Mouse (Mus musculus) heart, postnatal 4 days (tissue): ENCODE results near the gene Cemip. TPM values are rescaled to one million over a fixed set of nuclear protein-coding genes. Genes with fewer than 3 reads are reported as not detected.

Source experiments
- DNase-seq: peaks from one replicate; pipeline ENCODE4 v3.0.0; 2021
- total RNA-seq, 2 experiments: library from RNA; stranded (reverse); gene quantifications; 2 replicates each; pipeline ENCODE4 v1.2.3; 2021

The Cemip gene
- total RNA-seq, 2 experiments from 2014 or later = 2.0 to 2.6 TPM

GRCm38 (mm10) chr7:83965181-83965580 lies 121.1 kb downstream of the Cemip start:
- no peak for DNase-seq

- DNase-seq = no peak
Measured at GRCm38 (mm10) chr7:83952511-83952910, 133.8 kb downstream of the Cemip start.

- no peak for DNase-seq
Measured at GRCm38 (mm10) chr7:83951327-83951726, 135.0 kb downstream of the Cemip start.

GRCm38 (mm10) chr7:83949662-83950061 lies 136.6 kb downstream of the Cemip start:
- DNase-seq = peak; percentile 25

GRCm38 (mm10) chr7:83948743-83949142 lies 137.6 kb downstream of the Cemip start:
- DNase-seq = no peak

- DNase-seq = no peak
Measured at GRCm38 (mm10) chr7:83941701-83942101, 144.6 kb downstream of the Cemip start.

GRCm38 (mm10) chr7:83940136-83940535 lies 146.2 kb downstream of the Cemip start:
- no peak for DNase-seq

- DNase-seq = no peak
Measured at GRCm38 (mm10) chr7:83939017-83939721, 147.1 kb downstream of the Cemip start.

GRCm38 (mm10) chr7:83921637-83922036 lies 164.7 kb downstream of the Cemip start:
- DNase-seq = no peak

- DNase-seq = no peak
Measured at GRCm38 (mm10) chr7:83920241-83920640, 166.1 kb downstream of the Cemip start.

- peak; percentile 91 for DNase-seq
Measured at GRCm38 (mm10) chr7:83914566-83914965, 171.7 kb downstream of the Cemip start.

- DNase-seq = no peak
Measured at GRCm38 (mm10) chr7:83913995-83914394, 172.3 kb downstream of the Cemip start.

- DNase-seq = no peak
Measured at GRCm38 (mm10) chr7:83913405-83913932, 172.8 kb downstream of the Cemip start.

- no peak for DNase-seq
Measured at GRCm38 (mm10) chr7:83911909-83912308, 174.4 kb downstream of the Cemip start.

GRCm38 (mm10) chr7:83904831-83905230 lies 181.5 kb downstream of the Cemip start:
- DNase-seq = no peak

GRCm38 (mm10) chr7:83902296-83903145 lies 183.8 kb downstream of the Cemip start:
- no peak for DNase-seq

- DNase-seq = no peak
Measured at GRCm38 (mm10) chr7:83901425-83901824, 184.9 kb downstream of the Cemip start.

GRCm38 (mm10) chr7:83900519-83900918 lies 185.8 kb downstream of the Cemip start:
- no peak for DNase-seq

GRCm38 (mm10) chr7:83898267-83898666 lies 188.0 kb downstream of the Cemip start:
- no peak for DNase-seq

GRCm38 (mm10) chr7:83896077-83896740 lies 190.1 kb downstream of the Cemip start:
- DNase-seq = no peak

- DNase-seq = no peak
Measured at GRCm38 (mm10) chr7:83894348-83894747, 192.0 kb downstream of the Cemip start.

- DNase-seq = no peak
Measured at GRCm38 (mm10) chr7:83892333-83892669, 194.0 kb downstream of the Cemip start.
